Mouse (Mus musculus): Measurements from ENCODE around the gene Vmn1r8. TPM values are rescaled to one million over a fixed set of nuclear protein-coding genes. Genes with fewer than 3 reads are reported as not detected.
"Not testable (repeated sequence)": the region's sequence is repeated elsewhere in the genome, so short reads cannot be mapped to it uniquely, and the experiment has no call there.

Vmn1r8 gene
- polyA plus RNA-seq (2012; rRNA removed), result not detected in 2 replicates

- no peak for TF ChIP-seq CTCF (IDR thresholded peaks at IDR 0.05; ENCODE audit: insufficient read depth, low read length)
- no peak for TF ChIP-seq POLR2A (IDR thresholded peaks at IDR 0.05; ENCODE audit: borderline replicate concordance, extremely low read depth, low read depth, low read length)
- no peak within 1 kb of the TSS for H3K4me3 ChIP-seq (replicated peaks; ENCODE audit: extremely low read depth, low read depth, low read length)
- DNase-seq, result no peak
- no peaks in the 10 kb centered on the region for H3K4me1 ChIP-seq (ENCODE audit: control insufficient read depth, insufficient read depth, low read length)
Measured at GRCm38 (mm10) chr6:57031984-57032383, at the start of gene Vmn1r8. TSS of gene Vmn1r8 (plus strand) at chr6:57032284.

GRCm38 (mm10) chr6:56996943-56997342, 35.1 kb upstream of the Vmn1r8 start, which contains the start of gene Vmn1r6:
TSS of gene Vmn1r6 (plus strand) at chr6:56997243.
- TF ChIP-seq POLR2A (IDR thresholded peaks at IDR 0.05; ENCODE audit: borderline replicate concordance, extremely low read depth, low read depth, low read length) (no peak), CTCF (IDR thresholded peaks at IDR 0.05; ENCODE audit: insufficient read depth, low read length) (no peak)
- H3K4me3 ChIP-seq (replicated peaks; ENCODE audit: extremely low read depth, low read depth, low read length), result no peak within 1 kb of the TSS
- no peaks in the 10 kb centered on the region for H3K4me1 ChIP-seq (ENCODE audit: control insufficient read depth, insufficient read depth, low read length)
- 78% methylated on average over 2 of the region's 2 CpGs for WGBS
- no peak for DNase-seq

- WGBS, result 80% methylated on average over 2 of the region's 2 CpGs
- H3K4me3 ChIP-seq (replicated peaks; ENCODE audit: extremely low read depth, low read depth, low read length); DNase-seq; H3K4me1 ChIP-seq (ENCODE audit: control insufficient read depth, insufficient read depth, low read length): not testable (repeated sequence)
Measured at GRCm38 (mm10) chr6:57025224-57025623, 6.9 kb upstream of the Vmn1r8 start, which contains the start of gene Vmn1r7. TSS of gene Vmn1r7 (minus strand) at chr6:57025324.

GRCm38 (mm10) chr6:57034674-57035073, 2.6 kb downstream of the Vmn1r8 start:
- H3K4me1 ChIP-seq (ENCODE audit: control insufficient read depth, insufficient read depth, low read length), result no peaks in the 10 kb centered on the region
- WGBS, result 76% methylated on average over 2 of the region's 2 CpGs
- no peak for TF ChIP-seq CTCF (IDR thresholded peaks at IDR 0.05; ENCODE audit: insufficient read depth, low read length)
- no peak for TF ChIP-seq POLR2A (IDR thresholded peaks at IDR 0.05; ENCODE audit: borderline replicate concordance, extremely low read depth, low read depth, low read length)
- H3K4me3 ChIP-seq (replicated peaks; ENCODE audit: extremely low read depth, low read depth, low read length), result no peak overlapping the region
- no peak for DNase-seq

- TF ChIP-seq CTCF (IDR thresholded peaks at IDR 0.05; ENCODE audit: insufficient read depth, low read length), result no peak
- no peak for TF ChIP-seq POLR2A (IDR thresholded peaks at IDR 0.05; ENCODE audit: borderline replicate concordance, extremely low read depth, low read depth, low read length)
- Histone ChIP-seq H3K4me3 (replicated peaks; ENCODE audit: extremely low read depth, low read depth, low read length) (no peak overlapping the region), H3K4me1 (ENCODE audit: control insufficient read depth, insufficient read depth, low read length) (no peaks in the 10 kb centered on the region)
- no peak for DNase-seq
Measured at GRCm38 (mm10) chr6:57063730-57064129, 31.6 kb downstream of the Vmn1r8 start.

- 74% methylated on average over 2 of the region's 2 CpGs for WGBS
- DNase-seq, result no peak
- no peaks in the 10 kb centered on the region for H3K4me1 ChIP-seq (ENCODE audit: control insufficient read depth, insufficient read depth, low read length)
- no peak for TF ChIP-seq POLR2A (IDR thresholded peaks at IDR 0.05; ENCODE audit: borderline replicate concordance, extremely low read depth, low read depth, low read length)
- no peak within 1 kb of the TSS for H3K4me3 ChIP-seq (replicated peaks; ENCODE audit: extremely low read depth, low read depth, low read length)
Measured at GRCm38 (mm10) chr6:57066487-57066886, 34.4 kb downstream of the Vmn1r8 start, which contains the start of gene Vmn1r9. TSS of gene Vmn1r9 (plus strand) at chr6:57066787.

Other genes with a start within 250 kb of the Vmn1r8 start
- 10.0 and 14.0 TPM in 2 replicates for gene Kbtbd2, start 234.5 kb upstream of the Vmn1r8 start, polyA plus RNA-seq (2012; rRNA removed)
- gene Fkbp9, start 200.2 kb upstream of the Vmn1r8 start, polyA plus RNA-seq (2012; rRNA removed), result 71.5 and 91.9 TPM in 2 replicates
- gene Nt5c3, start 108.4 kb upstream of the Vmn1r8 start, polyA plus RNA-seq (2012; rRNA removed), result 5.2 and 6.0 TPM in 2 replicates
- 0.05 and 0.08 TPM in 2 replicates for gene Vmn1r4, start 108.3 kb upstream of the Vmn1r8 start, polyA plus RNA-seq (2012; rRNA removed)
- gene Vmn1r5, start 62.0 kb upstream of the Vmn1r8 start, polyA plus RNA-seq (2012; rRNA removed), result not detected in 2 replicates
- gene Vmn1r6, start 35.0 kb upstream of the Vmn1r8 start, polyA plus RNA-seq (2012; rRNA removed), result not detected in 2 replicates
- not detected in 2 replicates for gene Vmn1r7, start 7.0 kb upstream of the Vmn1r8 start, polyA plus RNA-seq (2012; rRNA removed)
- not detected in 2 replicates for gene Vmn1r9, start 34.5 kb downstream of the Vmn1r8 start, polyA plus RNA-seq (2012; rRNA removed)
- not detected in 2 replicates for gene Vmn1r10, start 77.2 kb downstream of the Vmn1r8 start, polyA plus RNA-seq (2012; rRNA removed)
- gene Vmn1r11, start 101.2 kb downstream of the Vmn1r8 start, polyA plus RNA-seq (2012; rRNA removed), result not detected in 2 replicates
- gene Vmn1r12, start 124.6 kb downstream of the Vmn1r8 start, polyA plus RNA-seq (2012; rRNA removed), result not detected in 2 replicates
- gene Vmn1r13, start 171.0 kb downstream of the Vmn1r8 start, polyA plus RNA-seq (2012; rRNA removed), result not detected in 2 replicates
- gene Vmn1r14, start 199.4 kb downstream of the Vmn1r8 start, polyA plus RNA-seq (2012; rRNA removed), result not detected in 2 replicates
- not detected in 2 replicates for gene Vmn1r15, start 225.7 kb downstream of the Vmn1r8 start, polyA plus RNA-seq (2012; rRNA removed)